Mouse (Mus musculus) heart, postnatal 14 days (tissue): ENCODE measurements around the gene Rnaseh2a. TPM values are rescaled to one million over a fixed set of nuclear protein-coding genes. Genes with fewer than 3 reads are reported as not detected.
"Not testable (repeated sequence)": the region's sequence is repeated elsewhere in the genome, so short reads cannot be mapped to it uniquely, and the experiment has no call there.

Experiments
- DNase-seq, 2 experiments: peaks; one replicate each; pipeline ENCODE4 v3.0.0; 2021 to 2022
- intact Hi-C: fragments of 180-260 bp; cut with DNase I; formaldehyde crosslinking; loops from one replicate; pipeline ENCODE4 v1.15.1; 2025
- microRNA-seq, 2 experiments: library from miRNA; unstranded; fragments of <30 nt; microRNA quantifications; one replicate each; pipeline ENCODE4 v1.2.0; 2021 to 2022
- total RNA-seq, 2 experiments: library from RNA; stranded (reverse); gene quantifications; 2 replicates each; pipeline ENCODE4 v1.2.3; 2021

Gene Rnaseh2a
- total RNA-seq, 2 experiments from 2014 or later, result 39.7 to 50.7 TPM

DNA sequence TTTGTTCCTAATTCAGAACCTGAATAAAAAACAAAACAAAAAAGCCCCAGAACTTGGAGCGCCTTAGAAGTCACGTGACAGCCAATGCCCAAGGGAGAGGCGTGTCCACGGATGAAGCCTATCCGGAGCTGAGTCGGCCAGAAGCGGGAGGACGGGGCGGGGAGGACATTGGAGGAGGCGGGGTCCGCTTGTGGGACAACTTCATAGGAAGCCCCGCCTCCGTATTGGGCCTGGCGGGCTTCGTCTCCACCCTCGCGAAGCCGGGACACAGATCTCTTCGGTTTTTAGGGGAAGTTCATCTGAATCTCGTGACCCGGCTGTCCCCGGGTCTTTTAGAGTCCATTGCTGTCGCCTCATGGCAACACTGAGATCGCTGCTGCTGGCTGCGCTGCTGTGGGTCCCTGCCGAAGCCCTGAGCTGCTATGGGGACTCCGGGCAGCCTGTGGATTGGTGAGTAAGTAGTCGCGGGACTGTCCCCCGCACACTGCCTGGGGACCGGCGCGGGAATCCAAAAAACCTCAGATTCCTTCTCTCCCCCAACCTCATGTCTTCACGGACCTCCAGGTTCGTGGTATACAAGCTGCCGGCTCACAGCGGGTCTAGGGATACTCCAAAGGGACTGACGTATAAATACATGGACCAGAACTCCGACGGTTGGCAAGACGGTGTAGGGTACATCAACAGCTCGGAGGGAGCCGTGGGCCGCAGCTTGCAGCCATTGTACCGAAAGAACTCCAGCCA is 61.0 kb downstream of the Rnaseh2a start, which contains the start of gene Dnase2a:
Gene Dnase2a, plus strand, starts transcription at position 140 of the 741 bp plus-strand sequence.
- intact Hi-C loops, result no loop called here
- DNase-seq, result peak; percentile 95 to 96

- DNase-seq, intact Hi-C loops: not testable (repeated sequence)
Observed at GRCm38 (mm10) chr8:84907979-84908378, 61.6 kb downstream of the Rnaseh2a start.

DNA sequence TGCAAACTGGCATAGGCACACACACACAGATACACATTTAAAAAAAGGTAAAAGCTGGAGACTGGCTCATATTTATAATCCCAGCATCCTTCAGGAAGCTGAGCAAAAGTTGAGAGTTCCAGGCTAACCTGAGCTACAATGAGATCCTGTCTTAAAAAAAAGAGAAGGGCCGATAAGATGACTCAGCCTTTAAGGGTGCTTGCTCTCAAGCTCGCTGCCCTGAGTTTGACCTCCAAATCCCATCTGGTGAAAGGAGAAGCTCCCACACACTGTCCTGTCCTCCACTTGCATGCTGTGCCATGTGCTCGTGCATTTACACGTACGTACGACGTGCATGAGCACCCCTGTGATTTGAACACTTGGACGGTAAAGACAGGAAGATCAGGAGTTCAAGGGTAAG is 62.1 kb downstream of the Rnaseh2a start:
- no peak for DNase-seq
- intact Hi-C loops, result no loop called here

GRCm38 (mm10) chr8:84907037-84907436 is 62.5 kb downstream of the Rnaseh2a start:
- intact Hi-C loops, result no loop called here
- DNase-seq, result no peak

Small RNA genes within 50 kb of the gene (microRNA-seq; reads per million reads assigned to microRNA genes)
- gene Gm24197, result 0 to 6.4 reads per million in 2 experiments

Other genes starting within 250 kb of the Rnaseh2a start
- under 1 TPM; 0.54 to 0.69 TPM for gene G430095P16Rik, start 246.8 kb downstream of the Rnaseh2a start, total RNA-seq
- 100 to 1,000 TPM; 276 to 280 TPM for gene Nfix, start 169.4 kb downstream of the Rnaseh2a start, total RNA-seq
- 1 to 10 TPM; 6.1 to 6.4 TPM for gene Dand5, start 146.9 kb downstream of the Rnaseh2a start, total RNA-seq
- gene Gadd45gip1, start 138.2 kb downstream of the Rnaseh2a start, total RNA-seq, result 10 to 100 TPM; 23.0 to 25.0 TPM
- 10 to 100 TPM; 78.9 to 79.9 TPM for gene Rad23a, start 129.1 kb downstream of the Rnaseh2a start, total RNA-seq
- gene Calr, start 122.8 kb downstream of the Rnaseh2a start, total RNA-seq, result 100 to 1,000 TPM; 262 to 331 TPM
- 10 to 100 TPM; 23.7 to 27.8 TPM for gene Farsa, start 112.8 kb downstream of the Rnaseh2a start, total RNA-seq
- gene Syce2, start 97.7 kb downstream of the Rnaseh2a start, total RNA-seq, result 1 to 10 TPM; 2.2 to 3.7 TPM
- gene Gcdh, start 75.8 kb downstream of the Rnaseh2a start, total RNA-seq, result 10 to 100 TPM; 41.4 to 42.0 TPM
- gene Klf1, start 67.8 kb downstream of the Rnaseh2a start, total RNA-seq, result not detected
- 1 to 10 TPM; 5.9 to 7.3 TPM for gene Dnase2a, start 61.2 kb downstream of the Rnaseh2a start, total RNA-seq
- not detected for gene Mast1, start 32.4 kb downstream of the Rnaseh2a start, total RNA-seq
- not detected for gene Rtbdn, start 22.8 kb downstream of the Rnaseh2a start, total RNA-seq
- 1 to 10 TPM; 1.1 to 2.7 TPM for gene Gm49661, start 334 bp downstream of the Rnaseh2a start, total RNA-seq
- 100 to 1,000 TPM; 627 to 727 TPM for gene Prdx2, start 180 bp downstream of the Rnaseh2a start, total RNA-seq
- 10 to 100 TPM; 11.2 to 13.9 TPM for gene Junb, start 9.0 kb upstream of the Rnaseh2a start, total RNA-seq
- 1 to 10 TPM; 1.6 to 2.0 TPM for gene Hook2, start 20.8 kb upstream of the Rnaseh2a start, total RNA-seq
- not detected for gene Best2, start 44.8 kb upstream of the Rnaseh2a start, total RNA-seq
- 10 to 100 TPM; 65.7 to 67.1 TPM for gene Asna1, start 55.5 kb upstream of the Rnaseh2a start, total RNA-seq
- gene Trir, start 57.1 kb upstream of the Rnaseh2a start, total RNA-seq, result 10 to 100 TPM; 90.8 to 99.1 TPM
- gene Tnpo2, start 67.1 kb upstream of the Rnaseh2a start, total RNA-seq, result 10 to 100 TPM; 28.0 to 42.2 TPM
- gene Fbxw9, start 90.3 kb upstream of the Rnaseh2a start, total RNA-seq, result 1 to 10 TPM; 6.8 to 9.1 TPM
- not detected for gene Gm5741, start 98.2 kb upstream of the Rnaseh2a start, total RNA-seq
- gene Dhps, start 102.0 kb upstream of the Rnaseh2a start, total RNA-seq, result 10 to 100 TPM; 23.5 to 27.8 TPM
- gene Wdr83os, start 111.0 kb upstream of the Rnaseh2a start, total RNA-seq, result 10 to 100 TPM; 37.0 to 40.2 TPM
- gene Wdr83, start 111.5 kb upstream of the Rnaseh2a start, total RNA-seq, result 10 to 100 TPM; 27.2 to 27.6 TPM
- gene Man2b1, start 113.5 kb upstream of the Rnaseh2a start, total RNA-seq, result 10 to 100 TPM; 30.4 to 37.8 TPM
- 1 to 10 TPM; 2.0 to 2.5 TPM for gene Zfp791, start 153.3 kb upstream of the Rnaseh2a start, total RNA-seq
- not detected for gene Cks1brt, start 182.2 kb upstream of the Rnaseh2a start, total RNA-seq